In genomic region chr12:86931919-86932574, GRCm38 (mm10) we compare ENCODE assay signal across 9 mouse cellular contexts. TPM values are rescaled to one million over a fixed set of nuclear protein-coding genes. Genes with fewer than 3 reads are reported as not detected.
DNase-seq lines count a peak whose midpoint lies in the region; ATAC-seq and TF ChIP-seq lines count a peak whose summit lies in the region.
"Had no signal": no experiment of that assay in that cellular context is flagged by ENCODE, and none has a peak within 500 bp of the region (broad histone marks: within the 10 kb centered on the region; RNA-seq: fewer than 3 reads in every experiment).

No protein-coding gene starts in this region.

- no peak overlapping the region for H3K4me2 ChIP-seq in kidney, embryonic 16.5 days (replicated peaks; ENCODE audit: low read depth, low read length)
- H3K4me2 ChIP-seq in heart, embryonic 11.5 days: no peak overlapping the region
- H3K4me2 ChIP-seq in forebrain, embryonic 12.5 days: no peak overlapping the region
- H3K4me2 ChIP-seq: liver, embryonic 15.5 days had no signal

- no peak for TF ChIP-seq POLR2A in kidney, adult 2 months (IDR thresholded peaks at IDR 0.05; ENCODE audit: low read depth, low read length)

- peak overlapping the region; percentile 66 for H3K27ac ChIP-seq in kidney, adult 2 months (ENCODE audit: insufficient read depth, low read depth, low read length)
- no peak overlapping the region for H3K27ac ChIP-seq in kidney, embryonic 16.5 days (ENCODE audit: low read length)
- H3K27ac ChIP-seq in heart, embryonic 11.5 days (ENCODE audit: low read depth, low read length): no peak overlapping the region
- no peak overlapping the region for H3K27ac ChIP-seq in forebrain, embryonic 12.5 days
- H3K27ac ChIP-seq: liver, embryonic 15.5 days had no signal

- no peak overlapping the region for H3K4me3 ChIP-seq in kidney, adult 2 months (ENCODE audit: insufficient read depth, low read depth, low read length)
- H3K4me3 ChIP-seq in kidney, embryonic 16.5 days (ENCODE audit: low read length): no peak overlapping the region
- H3K4me3 ChIP-seq in heart, embryonic 11.5 days (ENCODE audit: low read depth, low read length): no peak overlapping the region
- no peak overlapping the region for H3K4me3 ChIP-seq in forebrain, embryonic 12.5 days (replicated peaks)
- H3K4me3 ChIP-seq: liver, embryonic 15.5 days had no signal

- peaks cover 9% of the 10 kb centered on the region for H3K9me3 ChIP-seq in kidney, embryonic 16.5 days (ENCODE audit: low read length)
- H3K9me3 ChIP-seq in heart, embryonic 11.5 days (replicated peaks; ENCODE audit: control insufficient read depth, low read length): no peaks in the 10 kb centered on the region; the same call in 1 of the 2 replicates
- peaks cover 7% of the 10 kb centered on the region for H3K9me3 ChIP-seq in forebrain, embryonic 12.5 days
- H3K9me3 ChIP-seq: liver, embryonic 15.5 days had no signal

- H3K9ac ChIP-seq in kidney, embryonic 16.5 days (replicated peaks; ENCODE audit: low read length): no peak overlapping the region
- H3K9ac ChIP-seq in heart, embryonic 11.5 days (ENCODE audit: low read depth, low read length): no peak overlapping the region; the same call in 1 of the 2 replicates
- no peak overlapping the region for H3K9ac ChIP-seq in forebrain, embryonic 12.5 days
- H3K9ac ChIP-seq: liver, embryonic 15.5 days had no signal

- H3K4me1 ChIP-seq in kidney, adult 2 months (ENCODE audit: control insufficient read depth, insufficient read depth, low read length): peaks cover 11% of the 10 kb centered on the region; the same call in 1 of the 2 replicates
- 0 out of 2 replicates have a peak, but pooled peaks cover 6% of the 10 kb centered on the region for H3K4me1 ChIP-seq in kidney, embryonic 16.5 days (ENCODE audit: insufficient read depth, low read length)
- H3K4me1 ChIP-seq in heart, embryonic 11.5 days (ENCODE audit: control insufficient read depth, insufficient read depth, low read length): peaks cover 5% of the 10 kb centered on the region; the same call in 1 of the 2 replicates
- H3K4me1 ChIP-seq in forebrain, embryonic 12.5 days: peaks cover 11% of the 10 kb centered on the region
- H3K4me1 ChIP-seq: liver, embryonic 15.5 days had no signal

- DNase-seq in kidney, adult 2 months: peak; percentile 94
- peak; percentile 91 for DNase-seq in adrenal gland, adult 2 months
- DNase-seq in lung, postnatal 4 days: peak; percentile 74 to 89
- no peak for DNase-seq in frontal cortex, adult 2 months (ENCODE audit: extremely low spot score in 1 of 2, low spot score in 1 of 2)
- no peak for DNase-seq in right cerebral cortex, postnatal 14 days

- 16% methylated on average over 7 of the region's 7 CpGs for WGBS in kidney, adult 2 months
- 14% methylated on average over 7 of the region's 7 CpGs for WGBS in kidney, embryonic 16.5 days
- WGBS in heart, embryonic 11.5 days (ENCODE audit: insufficient replicate concordance): 17% methylated on average over 7 of the region's 7 CpGs
- 15% methylated on average over 7 of the region's 7 CpGs for WGBS in forebrain, embryonic 12.5 days

- H3K36me3 ChIP-seq in kidney, adult 2 months (ENCODE audit: control insufficient read depth, insufficient read depth, low read length): no peaks in the 10 kb centered on the region
- no peaks in the 10 kb centered on the region for H3K36me3 ChIP-seq in kidney, embryonic 16.5 days (ENCODE audit: insufficient read depth, low read length)
- H3K36me3 ChIP-seq in heart, embryonic 11.5 days (ENCODE audit: control insufficient read depth, insufficient read depth, low read length): no peaks in the 10 kb centered on the region
- H3K36me3 ChIP-seq in forebrain, embryonic 12.5 days (replicated peaks): no peaks in the 10 kb centered on the region
- H3K36me3 ChIP-seq: liver, embryonic 15.5 days had no signal

- no peaks in the 10 kb centered on the region for H3K27me3 ChIP-seq in kidney, adult 2 months (replicated peaks; ENCODE audit: control insufficient read depth, insufficient read depth, low read length)
- no peaks in the 10 kb centered on the region for H3K27me3 ChIP-seq in kidney, embryonic 16.5 days (ENCODE audit: insufficient read depth, low read length)
- no peaks in the 10 kb centered on the region for H3K27me3 ChIP-seq in heart, embryonic 11.5 days (ENCODE audit: control insufficient read depth, insufficient read depth, low read length)
- no peaks in the 10 kb centered on the region for H3K27me3 ChIP-seq in forebrain, embryonic 12.5 days

- no peak for TF ChIP-seq CTCF in kidney, adult 2 months (conservative IDR thresholded peaks at IDR 0.05; ENCODE audit: insufficient read depth, insufficient read length, low read depth, low read length)

- ATAC-seq in kidney, embryonic 16.5 days (ENCODE audit: low FRiP score, low TSS enrichment): no peak
- 0 out of 2 replicates have a peak, but pooled peaks have one; percentile 31 for ATAC-seq in heart, embryonic 11.5 days (replicated peaks; ENCODE audit: insufficient number of reproducible peaks, low FRiP score, low TSS enrichment)
- no peak for ATAC-seq in forebrain, embryonic 12.5 days (ENCODE audit: low FRiP score)

RNA-seq across cellular contexts. Expression of gene Cipc, which starts 14.8 kb away (rescaled TPM):
- 28.8 and 34.2 TPM in 2 replicates for polyA plus RNA-seq in kidney, adult 2 months (2012; rRNA removed)
- 24.0 and 24.9 TPM in 2 replicates for polyA plus RNA-seq in kidney, embryonic 16.5 days (2015; fragmentation: Nextera tagmentation; extraction: Ambion mirVana)
- total RNA-seq in adrenal gland, adult 2 months (2021): 10 to 100 TPM; 17.9 to 29.3 TPM
- 38.5 and 39.8 TPM in 2 replicates for polyA plus RNA-seq in adrenal gland, adult 2 months (2012; rRNA removed)
- polyA plus RNA-seq in heart, embryonic 11.5 days (2014; fragmentation: Nextera tagmentation; extraction: Ambion mirVana): 26.7 and 31.0 TPM in 2 replicates
- 49.5 and 51.4 TPM in 2 replicates for polyA plus RNA-seq in forebrain, embryonic 12.5 days (2016; fragmentation: Nextera tagmentation; extraction: Ambion mirVana)
- polyA plus RNA-seq in frontal cortex, adult 2 months (2012; rRNA removed): 76.1 and 78.2 TPM in 2 replicates

RNA-seq across cellular contexts. Expression of gene Irf2bpl, which starts 47.4 kb away (rescaled TPM):
- 22.0 and 27.8 TPM in 2 replicates for polyA plus RNA-seq in kidney, adult 2 months (2012; rRNA removed)
- 30.3 and 30.4 TPM in 2 replicates for polyA plus RNA-seq in kidney, embryonic 16.5 days (2015; fragmentation: Nextera tagmentation; extraction: Ambion mirVana)
- total RNA-seq in adrenal gland, adult 2 months (2021): 10 to 100 TPM; 51.1 to 79.5 TPM
- polyA plus RNA-seq in adrenal gland, adult 2 months (2012; rRNA removed): 121 and 122 TPM in 2 replicates
- 18.9 and 26.9 TPM in 2 replicates for polyA plus RNA-seq in heart, embryonic 11.5 days (2014; fragmentation: Nextera tagmentation; extraction: Ambion mirVana)
- polyA plus RNA-seq in forebrain, embryonic 12.5 days (2016; fragmentation: Nextera tagmentation; extraction: Ambion mirVana): 74.8 and 81.9 TPM in 2 replicates
- 48.5 and 50.2 TPM in 2 replicates for polyA plus RNA-seq in frontal cortex, adult 2 months (2012; rRNA removed)

RNA-seq across cellular contexts. Expression of gene Zdhhc22, which starts 58.2 kb away (rescaled TPM):
- polyA plus RNA-seq in kidney, adult 2 months (2012; rRNA removed): 0.14 TPM in 1 of 2 replicates, not detected in the other
- polyA plus RNA-seq in kidney, embryonic 16.5 days (2015; fragmentation: Nextera tagmentation; extraction: Ambion mirVana): 0.14 TPM in 1 of 2 replicates, not detected in the other
- 1 to 10 TPM; 1.2 to 1.4 TPM for total RNA-seq in adrenal gland, adult 2 months (2021)
- 3.1 and 5.2 TPM in 2 replicates for polyA plus RNA-seq in adrenal gland, adult 2 months (2012; rRNA removed)
- 0.20 TPM in 1 of 2 replicates, not detected in the other for polyA plus RNA-seq in heart, embryonic 11.5 days (2014; fragmentation: Nextera tagmentation; extraction: Ambion mirVana)
- 1.1 and 1.6 TPM in 2 replicates for polyA plus RNA-seq in forebrain, embryonic 12.5 days (2016; fragmentation: Nextera tagmentation; extraction: Ambion mirVana)
- 35.4 and 41.3 TPM in 2 replicates for polyA plus RNA-seq in frontal cortex, adult 2 months (2012; rRNA removed)

Comparison
In these comparisons a context has a peak if more than half of its experiments do, and no peak if none do; other contexts are left out.
1. DNase-seq: peak in kidney, adult 2 months (single experiment), adrenal gland, adult 2 months (single experiment) and lung, postnatal 4 days (2 of 2); none in frontal cortex, adult 2 months (0 of 2) and right cerebral cortex, postnatal 14 days (single experiment).